Mouse (Mus musculus) heart, adult 2 months (tissue): ENCODE measurements at regions not wholly inside any gene's neighbourhood (a gene's known extent, or its start where the extent isn't known, plus 50 kb on each side); places are given as distances from the start of the nearest gene placed in this dataset.

Source experiments
- DNase-seq, 2 experiments: peaks; one replicate each; pipeline ENCODE4 v3.0.0; 2021
- H3K27ac ChIP-seq: fragments of 200-600 bp; 2 replicates; pipeline ENCODE4 v1.8.1; 2022
- H3K27me3 ChIP-seq: fragments of 200-500 bp; 2 replicates; pipeline ENCODE4 v1.6.1; 2012; ENCODE audit warnings: mild to moderate bottlenecking, low read length, inconsistent platforms, mixed read lengths; ENCODE audit not compliant: control insufficient read depth, insufficient read depth
- H3K36me3 ChIP-seq: fragments of 200-500 bp; 2 replicates; pipeline ENCODE4 v1.6.1; 2012; ENCODE audit warnings: low read length, inconsistent platforms; ENCODE audit not compliant: control insufficient read depth, insufficient read depth
- H3K4me1 ChIP-seq: fragments of 200-500 bp; 2 replicates; pipeline ENCODE4 v1.6.1; 2011; ENCODE audit warnings: low read length; ENCODE audit not compliant: control insufficient read depth, insufficient read depth
- H3K4me3 ChIP-seq: fragments of 200-600 bp; 2 replicates; pipeline ENCODE4 v1.8.1; 2022
- H3K79me2 ChIP-seq: fragments of 200-500 bp; replicated peaks from 2 replicates; pipeline ENCODE4 v1.6.1; 2012; ENCODE audit warnings: mild to moderate bottlenecking, inconsistent platforms, low read length, moderate library complexity, mixed read lengths; ENCODE audit not compliant: control insufficient read depth, insufficient read depth
- H3K9ac ChIP-seq: fragments of 200-500 bp; 2 replicates; pipeline ENCODE4 v1.6.1; 2012; ENCODE audit warnings: low read depth, mild to moderate bottlenecking, control low read depth, inconsistent platforms, low read length, mixed read lengths
- CTCF ChIP-seq: fragments of 200-600 bp; IDR thresholded peaks from 2 replicates; pipeline ENCODE4 v1.8.1; 2022; ENCODE audit warnings: antibody characterized with exemption, mild to moderate bottlenecking, moderate library complexity
- EP300 ChIP-seq: fragments of 200-500 bp; IDR thresholded peaks from 2 replicates; pipeline ENCODE4 v1.6.1; 2011; ENCODE audit warnings: low read depth, low read length, control low read depth; ENCODE audit not compliant: insufficient read depth
- POLR2A ChIP-seq: fragments of 200-500 bp; IDR thresholded peaks from 2 replicates; pipeline ENCODE4 v1.6.1; 2011; ENCODE audit warnings: mild to moderate bottlenecking, low read depth, low read length, control low read depth; ENCODE audit not compliant: insufficient read depth
- WGBS: fragments of 180-500 bp; shearing (Covaris S2); methylation state at CpG from one replicate; pipeline ENCODE4 v1.1.7; 2018; 5-methylcytosine and 5-hydroxymethylcytosine counted together
- intact Hi-C: fragments of 180-260 bp; cut with DNase I; formaldehyde crosslinking; loops from one replicate; pipeline ENCODE4 v1.15.1; 2025

DNA sequence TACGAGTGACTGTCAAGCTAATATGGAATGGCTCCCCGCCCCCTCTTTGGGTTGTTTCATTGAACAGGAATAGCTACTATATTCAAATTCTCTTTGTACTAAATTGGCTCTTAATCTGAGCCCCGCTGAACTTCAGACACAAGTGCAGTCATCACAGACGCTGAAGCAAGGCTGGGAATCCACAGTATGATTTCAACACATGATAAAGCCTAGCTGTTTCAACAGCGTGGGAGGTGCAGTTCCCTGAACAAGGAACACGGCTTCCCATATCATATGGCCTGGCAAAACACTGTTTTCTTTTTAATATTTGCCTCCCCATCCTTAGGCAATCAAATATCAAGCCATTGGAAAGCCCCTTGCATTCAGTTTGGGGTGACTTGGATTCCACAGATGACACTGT lies 428.0 kb upstream of the Adamts9 start:
- Histone ChIP-seq H3K4me1 (no peaks in the 10 kb centered on the region), H3K9ac (no peak overlapping the region), H3K79me2 (no peaks in the 10 kb centered on the region), H3K27me3 (no peaks in the 10 kb centered on the region), H3K4me3 (no peak overlapping the region), H3K27ac (no peak overlapping the region), H3K36me3 (no peaks in the 10 kb centered on the region)
- DNase-seq = no peak
- 57% methylated on average over 6 of the region's 6 CpGs for WGBS
- TF ChIP-seq POLR2A (no peak), CTCF (no peak)
- intact Hi-C loops = no loop called here

GRCm38 (mm10) chr6:93363846-93364245 lies 420.6 kb upstream of the Adamts9 start:
- DNase-seq = no peak
- H3K9ac ChIP-seq = no peak overlapping the region
- no peaks in the 10 kb centered on the region for H3K4me1 ChIP-seq
- intact Hi-C loops = no loop called here
- no peaks in the 10 kb centered on the region for H3K79me2 ChIP-seq
- H3K27me3 ChIP-seq = no peaks in the 10 kb centered on the region
- TF ChIP-seq CTCF (peak; percentile 28), EP300 (no peak), POLR2A (no peak)
- WGBS = 76% methylated on average over 4 of the region's 4 CpGs
- no peak overlapping the region for H3K27ac ChIP-seq
- no peak overlapping the region for H3K4me3 ChIP-seq
- H3K36me3 ChIP-seq = no peaks in the 10 kb centered on the region

- H3K4me1 ChIP-seq = no peaks in the 10 kb centered on the region
- no peak for TF ChIP-seq EP300
- no peak for TF ChIP-seq POLR2A
- TF ChIP-seq CTCF = no peak
- H3K27me3 ChIP-seq = no peaks in the 10 kb centered on the region
- WGBS = 89% methylated on average over 12 of the region's 12 CpGs
- no peaks in the 10 kb centered on the region for H3K36me3 ChIP-seq
- DNase-seq = no peak
- intact Hi-C loops = no loop called here
- no peak overlapping the region for H3K9ac ChIP-seq
- H3K4me3 ChIP-seq = no peak overlapping the region
- no peak overlapping the region for H3K27ac ChIP-seq
- H3K79me2 ChIP-seq = no peaks in the 10 kb centered on the region
These were observed 410.2 kb upstream of the Adamts9 start for GRCm38 (mm10) chr6:93353353-93354125.

- DNase-seq = no peak
- Histone ChIP-seq H3K27me3 (no peaks in the 10 kb centered on the region), H3K27ac (no peak overlapping the region), H3K4me3 (no peak overlapping the region), H3K79me2 (no peaks in the 10 kb centered on the region), H3K36me3 (no peaks in the 10 kb centered on the region), H3K9ac (no peak overlapping the region), H3K4me1 (no peaks in the 10 kb centered on the region)
- WGBS = 72% methylated on average over 7 of the region's 7 CpGs
- intact Hi-C loops = no loop called here
- TF ChIP-seq EP300 (no peak), CTCF (no peak), POLR2A (no peak)
These were observed 406.8 kb upstream of the Adamts9 start for GRCm38 (mm10) chr6:93349936-93350700.

DNA sequence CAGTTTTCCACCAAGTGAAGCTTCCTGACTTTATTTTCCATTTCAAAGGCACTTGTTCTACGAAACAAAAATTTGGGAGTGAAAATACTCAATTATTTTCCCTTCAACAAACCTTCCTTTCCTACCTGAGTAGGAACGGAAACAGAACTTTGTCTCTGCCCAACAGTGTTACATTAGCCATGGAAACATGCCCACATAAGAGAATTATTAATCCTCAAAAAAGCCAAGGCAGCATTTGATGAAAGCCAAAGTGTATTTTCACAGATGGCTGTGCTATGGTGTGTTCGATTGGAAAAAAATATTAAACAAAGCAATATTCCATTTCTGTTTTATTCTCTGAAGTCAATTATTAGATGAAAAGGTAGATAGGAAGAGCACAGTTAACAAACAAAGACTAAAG lies 404.8 kb upstream of the Adamts9 start:
- Histone ChIP-seq H3K27me3 (no peaks in the 10 kb centered on the region), H3K36me3 (no peaks in the 10 kb centered on the region), H3K27ac (no peak overlapping the region), H3K4me3 (no peak overlapping the region), H3K9ac (no peak overlapping the region), H3K4me1 (no peaks in the 10 kb centered on the region), H3K79me2 (no peaks in the 10 kb centered on the region)
- no peak for DNase-seq
- intact Hi-C loops = no loop called here
- 85% methylated on average over 3 of the region's 3 CpGs for WGBS
- TF ChIP-seq CTCF (no peak), POLR2A (no peak), EP300 (no peak)

DNA sequence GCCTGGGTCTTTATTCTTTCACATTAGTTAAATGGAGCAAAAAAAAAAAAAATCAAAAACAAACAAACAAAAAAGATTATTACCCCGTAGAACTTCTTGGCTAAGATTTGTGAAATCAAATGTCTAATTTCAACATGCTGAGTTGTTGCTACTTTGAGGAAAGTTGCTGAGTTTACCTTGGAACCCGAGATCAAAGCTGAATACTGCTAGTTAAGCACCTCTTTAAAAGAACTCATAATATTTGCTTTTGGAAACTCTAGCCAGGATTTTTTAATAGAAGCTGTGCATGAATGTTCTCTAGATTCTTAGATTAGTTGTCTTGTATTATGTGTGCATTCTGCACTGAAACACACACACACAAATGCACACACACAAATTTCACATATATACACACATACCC lies 385.4 kb upstream of the Adamts9 start:
- no peak for DNase-seq
- H3K79me2 ChIP-seq = no peaks in the 10 kb centered on the region
- no peaks in the 10 kb centered on the region for H3K4me1 ChIP-seq
- no peak overlapping the region for H3K27ac ChIP-seq
- no peak overlapping the region for H3K4me3 ChIP-seq
- H3K27me3 ChIP-seq = no peaks in the 10 kb centered on the region
- TF ChIP-seq POLR2A (no peak), CTCF (no peak), EP300 (no peak)
- WGBS = 75% methylated on average over 2 of the region's 2 CpGs
- no peaks in the 10 kb centered on the region for H3K36me3 ChIP-seq
- intact Hi-C loops = no loop called here
- H3K9ac ChIP-seq = no peak overlapping the region
